Mouse (Mus musculus) hematopoietic stem cell, adult 5-6 weeks (primary cell): ENCODE measurements at regions not wholly inside any gene's neighbourhood (a gene's known extent, or its start where the extent isn't known, plus 50 kb on each side); places are given as distances from the start of the nearest gene placed in this dataset.

ENCODE experiments used
- ATAC-seq, 2 experiments: fragments of 125-278 bp in 1 of 2; replicated peaks in 1 of 2; 2 replicates each; pipeline ENCODE4 v1.8.0; 2016 to 2017; ENCODE audit warnings: inconsistent platforms in 2 of 2, mild to moderate bottlenecking in 2 of 2, moderate number of reproducible peaks in 2 of 2, low read depth in 1 of 2, moderate TSS enrichment in 1 of 2; ENCODE audit not compliant: low FRiP score in 2 of 2, poor library complexity in 2 of 2, severe bottlenecking in 2 of 2, insufficient read depth in 1 of 2, low TSS enrichment in 1 of 2

DNA sequence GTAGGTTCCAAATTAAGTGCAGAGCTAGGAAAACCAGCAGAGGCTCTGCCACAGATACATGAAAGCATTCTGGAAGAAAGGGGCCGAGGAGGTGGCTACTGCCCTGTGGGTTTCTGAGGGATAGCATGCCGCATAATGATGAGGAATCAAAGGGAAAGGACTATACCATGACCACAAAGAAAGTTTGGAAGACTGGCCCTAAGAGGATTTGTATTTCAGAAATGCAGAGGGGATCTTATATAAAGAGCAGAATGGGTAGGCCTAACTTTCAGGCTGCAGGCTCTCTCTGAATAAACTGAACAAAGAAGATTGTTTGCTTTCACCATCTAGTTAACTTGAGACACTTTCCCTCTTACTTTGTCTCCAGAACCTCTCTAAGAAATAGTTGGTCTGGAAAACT lies 777.9 kb downstream of the Basp1 start:
- no peak for ATAC-seq

GRCm38 (mm10) chr15:24596242-24596641 lies 817.3 kb downstream of the Basp1 start:
- peak; percentile 72 to 87 for ATAC-seq

DNA sequence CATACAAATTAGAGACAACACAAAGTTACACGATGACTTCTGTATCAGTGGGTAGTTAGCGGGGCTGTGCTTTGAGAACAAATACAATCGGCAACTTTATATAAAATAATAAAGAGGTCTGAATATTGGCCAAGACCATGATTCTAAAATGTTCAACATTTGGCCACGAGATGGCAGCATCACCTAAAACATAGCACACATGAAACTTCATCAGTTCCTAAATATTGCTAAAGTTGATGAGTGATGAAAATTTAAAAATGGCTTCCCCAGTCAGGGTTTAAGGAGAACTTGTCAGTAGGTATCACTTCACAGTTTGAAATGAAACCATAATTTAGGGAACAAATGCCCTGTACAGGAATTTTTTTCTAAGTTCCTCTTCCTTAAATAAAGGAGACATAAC lies 824.6 kb downstream of the Basp1 start:
- peak; percentile 66 to 75; a peak in 3 of 4 replicates for ATAC-seq

DNA sequence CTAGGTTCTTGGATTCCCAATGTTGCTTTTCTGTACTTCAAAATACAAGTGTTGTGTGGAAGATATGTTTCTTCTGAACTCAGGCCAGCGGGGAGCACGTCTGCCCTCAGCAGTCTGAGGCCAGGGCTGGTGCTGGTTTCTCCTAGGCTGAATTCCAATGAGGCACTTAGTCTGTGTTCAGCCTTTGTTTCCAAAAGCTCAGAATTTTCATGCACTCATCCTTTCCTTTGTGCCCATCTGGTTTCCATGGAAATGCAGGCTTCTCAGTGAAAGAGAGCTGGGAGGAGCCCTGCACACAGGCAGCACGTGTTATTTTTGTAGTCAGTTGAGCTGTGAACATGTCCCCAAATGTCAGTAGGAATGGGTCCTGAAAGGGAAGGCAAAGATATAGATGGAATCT lies 846.6 kb downstream of the Basp1 start:
- no peak for ATAC-seq

GRCm38 (mm10) chr15:24556806-24557205 lies 856.8 kb downstream of the Basp1 start:
- ATAC-seq: no peak

DNA sequence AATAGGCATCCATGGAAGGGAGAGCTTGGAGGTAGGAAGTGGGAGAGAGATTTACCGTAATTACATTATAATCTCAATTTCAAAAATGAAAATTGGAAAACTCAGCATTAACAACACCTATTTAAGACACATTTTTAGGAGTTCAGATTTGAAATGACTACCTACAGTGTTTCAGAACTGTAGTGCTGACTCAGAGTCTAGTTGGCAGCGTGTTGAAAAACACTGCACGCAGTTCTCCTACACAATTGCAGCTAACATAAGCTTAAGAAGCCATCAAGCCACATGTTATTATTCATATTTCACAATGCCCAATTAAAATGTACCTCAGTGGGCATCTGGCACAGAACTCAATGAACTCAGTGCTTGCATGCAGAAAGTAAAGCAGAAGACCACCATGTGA lies 863.5 kb downstream of the Basp1 start:
- no peak for ATAC-seq

GRCm38 (mm10) chr15:24530065-24530464 lies 883.5 kb downstream of the Basp1 start:
- ATAC-seq: no peak

- no peak for ATAC-seq
Observed at GRCm38 (mm10) chr15:24527379-24527778, 886.2 kb downstream of the Basp1 start.

GRCm38 (mm10) chr15:24513926-24514325 lies 899.6 kb downstream of the Basp1 start:
- ATAC-seq: no peak

- ATAC-seq: no peak
Observed at GRCm38 (mm10) chr15:24501907-24502559, 911.5 kb downstream of the Basp1 start.

DNA sequence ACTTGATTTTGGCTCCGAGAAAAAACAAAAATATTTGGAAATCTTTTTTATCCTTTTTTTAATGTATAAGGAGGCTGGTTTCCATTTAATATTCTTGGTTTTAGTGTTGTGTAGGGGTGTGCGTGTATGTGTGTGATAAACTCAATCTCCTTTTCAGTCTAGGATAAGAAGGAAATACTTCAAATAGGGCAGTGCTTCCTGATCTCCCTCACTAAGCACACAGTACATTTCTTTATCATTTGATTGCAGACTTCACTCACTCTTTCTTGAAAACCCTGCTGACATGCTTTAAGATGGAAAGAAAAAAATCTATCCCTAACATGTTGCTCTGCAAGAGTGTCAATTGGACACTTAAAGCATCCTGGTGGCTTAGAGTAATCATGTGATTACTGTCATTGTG lies 927.3 kb downstream of the Basp1 start:
- no peak for ATAC-seq

- no peak for ATAC-seq
Observed at GRCm38 (mm10) chr15:24468239-24468638, 945.3 kb downstream of the Basp1 start.

GRCm38 (mm10) chr15:24457726-24458125 lies 955.8 kb downstream of the Basp1 start:
- ATAC-seq: no peak

DNA sequence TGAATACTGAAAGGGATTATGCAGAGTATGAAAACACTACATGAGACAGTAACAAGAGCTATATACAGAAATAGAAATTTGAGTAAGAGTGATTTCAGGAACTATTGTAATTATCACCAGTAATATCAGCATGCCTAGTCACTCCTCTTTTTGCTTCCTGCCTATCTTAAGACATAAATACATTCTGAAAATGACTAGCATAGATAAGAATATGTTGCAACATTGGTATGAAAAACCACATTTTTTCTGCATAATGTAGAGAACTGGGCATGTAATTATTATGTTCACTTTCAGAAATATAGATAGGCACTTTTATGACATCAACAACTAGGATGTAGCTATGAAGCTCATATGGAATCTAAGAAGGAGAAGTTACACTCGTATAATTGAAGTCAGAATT lies 980.5 kb downstream of the Basp1 start:
- no peak for ATAC-seq

- no peak for ATAC-seq
Observed at GRCm38 (mm10) chr15:24429154-24429553, 984.4 kb downstream of the Basp1 start.

DNA sequence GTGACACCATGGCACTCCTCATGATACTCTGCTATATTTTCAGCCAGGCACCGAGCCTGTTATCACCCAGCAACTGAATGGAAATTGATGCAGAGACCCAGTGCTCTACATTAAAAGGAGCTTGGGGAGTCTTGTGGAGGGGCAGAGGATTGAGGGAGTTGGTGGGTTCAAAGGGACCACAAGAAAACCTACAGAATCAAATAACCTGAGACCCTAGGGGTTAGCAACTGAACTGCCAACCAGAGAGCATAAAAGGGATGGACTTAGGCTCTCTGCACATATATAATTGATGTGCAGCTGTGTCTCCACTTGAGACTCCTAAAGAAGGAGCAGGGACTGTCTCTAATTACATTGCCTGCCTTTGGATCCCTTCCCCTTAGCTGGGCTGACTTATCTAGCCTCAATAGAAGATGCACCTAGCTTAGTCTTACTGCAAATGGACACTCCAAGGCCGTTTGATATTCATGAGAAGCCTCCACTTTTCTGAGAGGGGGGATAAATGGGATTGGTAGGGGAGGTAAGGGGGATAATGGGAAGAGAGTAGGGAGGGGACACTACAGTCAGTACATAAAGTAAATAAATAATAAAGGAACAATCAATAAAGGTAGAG lies 991.1 kb downstream of the Basp1 start:
- no peak for ATAC-seq

DNA sequence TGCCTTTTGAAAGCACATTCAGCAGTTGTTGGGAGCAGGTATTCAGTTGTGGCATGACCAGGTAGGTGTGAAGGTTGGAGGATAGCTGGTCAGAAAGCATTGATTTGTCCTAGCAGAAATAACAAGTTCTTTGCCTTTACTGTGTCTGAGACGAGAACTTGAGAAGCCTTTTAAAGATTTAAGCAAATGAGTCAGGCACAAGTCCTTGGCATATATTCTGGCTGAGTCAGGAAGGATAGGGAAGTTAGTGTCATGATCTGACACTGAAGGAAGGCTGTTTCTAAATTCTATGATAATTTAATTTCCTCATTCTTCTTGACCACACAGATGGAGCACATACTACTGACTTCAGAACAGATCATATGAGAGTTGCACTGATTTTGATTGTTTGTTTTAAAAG lies 993.8 kb downstream of the Basp1 start:
- no peak for ATAC-seq

GRCm38 (mm10) chr15:24419186-24419585 lies 994.4 kb downstream of the Basp1 start:
- no peak for ATAC-seq

GRCm38 (mm10) chr15:24407691-24408090 lies 1005.9 kb downstream of the Basp1 start:
- no peak for ATAC-seq
